Mouse (Mus musculus) liver (tissue): ENCODE data around the gene Ripor2.

Experiments used
- DNase-seq: peaks from one replicate; pipeline ENCODE4 v3.0.0-alpha.2; 2020; ENCODE audit warnings: mixed read lengths

The Ripor2 gene

GRCm38 (mm10) chr13:24581833-24582232 lies at the start of gene Ripor2:
Gene Ripor2 (plus strand): TSS chr13:24582189.
- no peak for DNase-seq

- DNase-seq: no peak
These were observed 45.3 kb upstream of the Ripor2 start for GRCm38 (mm10) chr13:24536531-24537167.

DNA sequence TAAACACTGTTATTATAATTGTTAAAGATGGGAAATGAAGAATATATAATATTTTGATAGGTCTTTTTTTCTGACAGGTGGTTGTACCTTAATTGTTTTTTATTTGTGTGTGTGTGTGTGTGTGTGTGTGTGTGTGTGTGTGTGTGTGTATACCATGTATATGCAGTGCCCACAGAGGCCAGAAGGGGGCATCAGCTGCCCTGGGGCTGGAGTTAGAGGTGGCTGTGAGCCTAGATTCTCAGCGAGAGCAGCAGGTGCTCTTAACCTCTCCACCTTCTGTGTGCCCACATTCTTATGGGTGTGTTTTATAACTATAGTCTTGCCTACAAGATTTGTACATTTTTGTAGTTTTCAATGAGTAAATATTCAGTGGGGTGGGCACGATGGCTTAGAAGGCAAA lies 44.0 kb upstream of the Ripor2 start:
- no peak for DNase-seq

GRCm38 (mm10) chr13:24538941-24539340 lies 43.0 kb upstream of the Ripor2 start:
- DNase-seq: no peak

DNA sequence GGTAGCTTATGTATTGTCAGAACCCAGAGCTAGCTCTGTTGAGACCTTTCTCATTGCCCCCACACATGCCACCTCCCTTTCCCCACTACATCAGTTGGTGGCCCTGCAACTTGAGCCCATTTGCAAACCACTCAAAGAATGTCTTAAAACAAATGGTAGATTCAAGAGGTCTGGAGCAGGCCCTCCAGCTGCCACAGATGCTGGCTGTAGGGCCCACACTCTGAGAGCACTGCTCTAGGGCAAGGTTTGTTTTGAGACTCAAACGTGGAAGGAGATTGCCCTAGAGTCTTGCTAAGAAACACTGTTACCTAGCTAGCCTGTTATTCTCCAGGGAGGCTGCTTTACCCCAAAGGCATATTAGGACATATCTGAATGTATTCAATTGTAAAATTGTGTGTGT lies 36.3 kb upstream of the Ripor2 start:
- no peak for DNase-seq

GRCm38 (mm10) chr13:24546801-24547459 lies 35.1 kb upstream of the Ripor2 start:
- no peak for DNase-seq

- DNase-seq: no peak
These were observed 33.1 kb upstream of the Ripor2 start for GRCm38 (mm10) chr13:24548911-24549310.

GRCm38 (mm10) chr13:24551100-24551931 lies 30.7 kb upstream of the Ripor2 start:
- peak; percentile 67 for DNase-seq

GRCm38 (mm10) chr13:24552039-24552438 lies 29.9 kb upstream of the Ripor2 start:
- DNase-seq: no peak

- DNase-seq: no peak
These were observed 20.6 kb upstream of the Ripor2 start for GRCm38 (mm10) chr13:24561391-24561790.

DNA sequence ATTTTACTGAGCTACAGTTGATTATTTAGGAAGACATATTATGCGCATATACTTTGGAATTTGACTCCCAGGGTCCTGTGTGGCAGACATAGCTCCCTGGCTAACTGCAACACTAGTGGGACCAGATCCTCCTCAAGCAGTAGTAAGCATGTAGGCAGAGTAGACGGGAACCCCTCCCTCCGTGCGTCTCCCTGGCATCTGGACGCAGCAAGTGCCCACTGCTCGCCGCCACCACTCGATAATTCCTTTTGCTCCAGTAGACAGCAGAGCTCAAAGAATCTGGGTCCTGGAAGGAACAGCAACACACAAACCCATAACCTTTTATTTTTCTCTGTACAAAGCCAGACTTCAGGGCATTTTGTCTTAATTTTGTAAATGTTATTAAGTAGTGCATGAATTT lies 17.3 kb upstream of the Ripor2 start:
- no peak for DNase-seq

GRCm38 (mm10) chr13:24565230-24565949 lies 16.6 kb upstream of the Ripor2 start:
- no peak for DNase-seq

GRCm38 (mm10) chr13:24565950-24566320 lies 16.1 kb upstream of the Ripor2 start:
- no peak for DNase-seq

DNA sequence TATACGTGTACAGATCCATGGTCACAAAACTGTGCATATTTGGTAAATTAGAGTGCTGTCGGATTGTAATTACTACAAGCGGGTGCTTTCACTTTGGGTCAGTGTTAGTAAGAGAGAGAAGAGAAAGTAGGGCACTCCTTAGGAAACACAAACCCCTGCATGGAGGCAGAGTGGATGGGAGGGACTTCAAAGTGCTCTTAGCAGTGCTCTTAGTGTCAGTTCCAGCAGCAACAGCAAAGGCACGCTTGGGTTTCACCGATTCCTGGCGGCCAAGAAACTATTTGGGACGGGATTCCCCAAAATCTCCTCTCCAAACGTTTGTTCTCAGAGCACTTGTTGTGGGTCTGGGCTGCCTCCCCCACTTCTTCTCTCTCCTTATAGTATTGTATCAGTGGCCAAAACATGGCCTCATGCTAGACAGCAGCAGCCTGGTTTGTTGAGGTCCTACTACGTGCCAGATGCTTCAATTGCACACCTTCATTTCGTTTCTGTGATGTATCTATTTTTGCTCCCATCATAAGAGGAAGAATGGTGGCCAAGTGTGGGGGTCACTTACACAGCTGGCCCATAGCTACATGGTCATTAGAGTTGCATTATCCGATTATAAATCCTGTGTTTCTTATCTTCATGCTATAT lies 14.7 kb upstream of the Ripor2 start:
- no peak for DNase-seq

- DNase-seq: no peak
These were observed 12.9 kb upstream of the Ripor2 start for GRCm38 (mm10) chr13:24569066-24569465.

DNA sequence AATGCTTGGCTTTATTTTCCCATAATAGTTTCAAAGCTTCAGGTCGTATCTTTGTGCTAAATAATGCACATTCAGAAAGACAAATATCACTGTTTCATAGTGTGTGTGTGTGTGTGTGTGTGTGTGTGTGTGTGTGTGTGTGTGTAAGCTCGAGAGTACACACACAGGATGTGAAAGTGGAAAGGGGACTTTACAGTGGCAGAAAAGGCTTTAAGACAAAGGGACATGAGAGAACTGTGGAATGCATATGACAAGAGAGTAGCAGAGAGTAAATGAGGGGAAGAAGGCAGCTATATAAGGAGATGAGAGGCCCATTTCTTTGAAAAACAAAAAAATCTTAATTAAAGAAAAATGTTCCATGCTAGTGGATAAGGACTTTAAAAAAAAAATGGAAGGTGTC lies 11.3 kb upstream of the Ripor2 start:
- no peak for DNase-seq

- no peak for DNase-seq
These were observed 10.1 kb upstream of the Ripor2 start for GRCm38 (mm10) chr13:24571906-24572305.

GRCm38 (mm10) chr13:24575126-24575525 lies 6.9 kb upstream of the Ripor2 start:
- no peak for DNase-seq

DNA sequence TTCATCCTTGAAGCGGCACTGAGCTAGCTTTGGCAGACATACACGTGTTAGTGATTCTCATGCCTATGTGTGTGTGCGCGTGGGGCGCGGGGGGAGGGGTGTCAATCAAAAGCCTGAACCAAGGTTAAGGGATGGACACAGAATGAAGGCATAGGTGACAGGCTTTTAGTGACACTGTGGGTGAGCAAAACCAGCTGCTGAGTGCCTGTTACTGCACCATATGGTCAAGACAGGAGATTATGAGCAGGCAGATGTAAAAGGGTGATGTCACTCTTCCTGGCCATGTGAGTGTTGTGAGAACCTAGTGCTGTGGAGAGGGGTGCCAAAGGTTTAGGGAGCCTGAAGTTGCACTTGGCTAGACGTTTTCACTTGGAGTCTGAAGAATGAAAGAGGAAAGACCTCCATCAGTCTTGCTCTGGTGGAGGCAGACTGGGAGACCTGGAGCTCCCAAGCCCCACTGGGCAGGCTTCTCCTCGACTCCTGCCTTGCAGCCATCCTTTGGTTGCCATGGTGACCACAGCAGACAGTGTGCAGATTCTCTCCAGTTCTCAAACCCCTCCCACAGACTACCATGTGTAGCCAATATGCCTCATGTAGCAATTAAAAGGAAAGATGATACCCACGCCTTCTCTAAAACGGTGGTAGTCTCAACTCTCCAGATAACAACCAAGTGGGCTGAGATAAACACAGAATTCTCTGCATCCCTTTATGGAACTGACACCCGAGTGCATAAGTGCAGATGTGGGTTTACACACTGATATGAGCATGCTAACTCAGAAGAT lies 5.5 kb upstream of the Ripor2 start:
- DNase-seq: peak; percentile 73

DNA sequence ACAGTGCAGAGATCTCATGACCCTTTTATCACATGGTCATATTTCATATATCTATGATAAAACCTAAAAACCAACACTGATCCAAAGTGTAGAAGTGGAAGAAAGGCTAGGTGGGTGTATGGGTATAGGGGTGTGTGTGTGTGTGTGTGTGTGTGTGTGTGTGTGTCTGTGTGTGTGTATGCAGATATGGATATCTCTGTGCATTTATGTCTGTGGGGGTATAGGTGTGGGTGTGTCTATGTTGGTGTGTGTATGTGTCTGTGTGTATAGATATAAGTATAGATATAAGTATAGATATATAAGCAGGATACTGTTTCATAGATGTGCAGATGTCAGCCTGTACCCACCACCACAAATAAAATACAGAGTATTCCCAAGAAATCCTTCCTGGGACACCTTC lies 3.7 kb upstream of the Ripor2 start:
- no peak for DNase-seq

GRCm38 (mm10) chr13:24580759-24581158 lies 1.2 kb upstream of the Ripor2 start:
- DNase-seq: peak; percentile 75

DNA sequence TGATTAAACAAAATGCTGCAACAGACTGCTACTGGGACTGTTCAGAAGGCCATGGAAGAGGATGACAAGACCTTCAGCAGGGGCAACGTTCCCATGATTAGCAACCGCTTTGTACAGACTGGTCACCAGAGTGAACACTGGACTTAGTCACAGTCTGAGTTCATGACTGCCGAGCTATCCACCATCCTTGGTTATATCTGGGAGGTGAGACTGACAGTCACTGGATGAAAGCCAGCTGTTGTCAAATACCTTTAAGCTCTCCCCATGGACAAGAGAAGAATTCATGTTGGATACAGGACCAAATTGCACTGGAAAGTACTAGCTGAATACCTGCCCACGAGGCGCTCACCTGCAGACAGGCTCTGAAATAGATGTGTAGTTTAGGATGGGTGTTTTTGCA lies 2.4 kb downstream of the Ripor2 start:
- no peak for DNase-seq
